Mouse (Mus musculus) C2C12 (cell line): ENCODE measurements around the gene Sema5b.

Source experiments
- CEBPB ChIP-seq: IDR thresholded peaks from one replicate; pipeline ENCODE4 v1.6.1; 2011; ENCODE audit warnings: low read depth, mild to moderate bottlenecking, control low read depth, moderate library complexity
- CTCF ChIP-seq: IDR thresholded peaks from one replicate; pipeline ENCODE4 v1.5.1; 2011; ENCODE audit not compliant: control insufficient read depth, insufficient read depth, insufficient read length

DNA sequence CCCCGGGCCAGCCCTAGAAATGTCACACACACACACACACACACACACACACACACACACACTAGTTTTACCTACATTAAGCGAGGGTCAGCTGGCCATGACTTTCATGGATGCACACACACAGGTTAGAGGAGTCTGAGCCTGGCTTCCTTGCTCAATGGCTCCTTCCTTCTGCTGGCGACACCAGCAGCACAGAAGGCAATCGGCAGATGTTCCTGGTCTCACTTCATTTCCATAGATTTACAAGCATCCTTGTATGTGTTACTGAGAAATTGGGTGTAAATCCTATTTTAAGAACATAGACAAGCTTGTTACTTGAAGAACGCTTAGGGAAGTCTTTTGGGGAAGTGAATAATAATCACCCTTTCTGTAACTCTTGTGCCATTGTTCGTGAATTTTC, 68.6 kb downstream of the Sema5b start:
- no peak for TF ChIP-seq CEBPB
- no peak for TF ChIP-seq CTCF
